Mouse (Mus musculus) G1E (cell line): ENCODE measurements at regions not wholly inside any gene's neighbourhood (a gene's known extent, or its start where the extent isn't known, plus 50 kb on each side); places are given as distances from the start of the nearest gene placed in this dataset.

Experiments used
- CTCF ChIP-seq: IDR thresholded peaks from 2 replicates; pipeline ENCODE4 v1.5.1; 2012; ENCODE audit warnings: low read depth, low read length, inconsistent platforms, mixed read lengths
- GATA1 ChIP-seq: IDR thresholded peaks from 2 replicates; pipeline ENCODE4 v1.6.1; 2012; ENCODE audit warnings: borderline replicate concordance, low read length, inconsistent platforms, mixed read lengths
- GATA2 ChIP-seq: IDR thresholded peaks from 2 replicates; pipeline ENCODE4 v1.6.1; 2012; ENCODE audit warnings: low read depth, low read length, inconsistent platforms, borderline replicate concordance

- TF ChIP-seq CTCF: no peak
- TF ChIP-seq GATA1: no peak
- no peak for TF ChIP-seq GATA2
Observed at GRCm38 (mm10) chr9:78965226-78965950, 350.0 kb downstream of the Cd109 start.
